17 mouse cellular contexts compared by ENCODE assay signal in the genomic region with DNA sequence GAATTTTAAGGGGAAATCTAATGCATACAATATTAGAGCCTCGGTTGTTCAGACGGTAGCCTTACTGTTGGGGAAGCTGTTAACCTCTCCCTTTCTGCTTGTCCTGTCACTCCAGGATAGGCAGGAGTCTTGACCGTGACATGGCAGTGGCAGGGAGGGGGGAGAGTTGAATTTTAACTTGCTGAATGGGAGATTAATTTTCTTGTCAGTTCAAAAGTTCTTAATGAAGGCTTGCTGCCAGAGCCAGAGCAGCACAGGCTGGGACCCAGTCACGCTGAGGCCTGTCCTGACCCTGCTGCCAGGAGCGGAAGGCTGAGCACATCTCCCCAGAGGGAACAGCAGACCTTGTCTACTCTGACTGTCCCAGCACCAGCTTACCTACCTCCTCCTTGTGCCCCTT. TPM values are rescaled to one million over a fixed set of nuclear protein-coding genes. Genes with fewer than 3 reads are reported as not detected.
DNase-seq lines count a peak whose midpoint lies in the region; ATAC-seq and TF ChIP-seq lines count a peak whose summit lies in the region.
"Had no signal": no experiment of that assay in that cellular context is flagged by ENCODE, and none has a peak within 500 bp of the region (broad histone marks: within the 10 kb centered on the region; RNA-seq: fewer than 3 reads in every experiment).

No protein-coding gene starts in this region.

- no peak for TF ChIP-seq POLR2A in kidney, adult 2 months (IDR thresholded peaks at IDR 0.05; ENCODE audit: low read depth, low read length)

- TF ChIP-seq CTCF in Patski (IDR thresholded peaks at IDR 0.05), result no peak
- no peak for TF ChIP-seq CTCF in kidney, adult 2 months (conservative IDR thresholded peaks at IDR 0.05; ENCODE audit: insufficient read depth, insufficient read length, low read depth, low read length)

- 38% methylated on average over 5 of the region's 5 CpGs for WGBS in embryonic facial prominence, embryonic 10.5 days
- WGBS in kidney, adult 2 months, result 13% methylated on average over 5 of the region's 5 CpGs
- WGBS in hindbrain, embryonic 11.5 days, result 31% methylated on average over 5 of the region's 5 CpGs

- no peaks in the 10 kb centered on the region for H3K27me3 ChIP-seq in Patski
- H3K27me3 ChIP-seq in embryonic facial prominence, embryonic 10.5 days (replicated peaks; ENCODE audit: low read depth, poor library complexity, severe bottlenecking), result no peaks in the 10 kb centered on the region
- H3K27me3 ChIP-seq in kidney, adult 2 months (replicated peaks; ENCODE audit: control insufficient read depth, insufficient read depth, low read length), result no peaks in the 10 kb centered on the region
- H3K27me3 ChIP-seq in hindbrain, embryonic 11.5 days (ENCODE audit: control insufficient read depth, insufficient read depth, low read length), result no peaks in the 10 kb centered on the region
- H3K27me3 ChIP-seq: neural tube, embryonic 13.5 days had no signal

- H3K9me3 ChIP-seq in embryonic facial prominence, embryonic 10.5 days, result no peaks in the 10 kb centered on the region
- H3K9me3 ChIP-seq in hindbrain, embryonic 11.5 days (ENCODE audit: control insufficient read depth, low read length), result no peaks in the 10 kb centered on the region
- H3K9me3 ChIP-seq: neural tube, embryonic 13.5 days had no signal

- no peaks in the 10 kb centered on the region for H3K36me3 ChIP-seq in embryonic facial prominence, embryonic 10.5 days (replicated peaks)
- no peaks in the 10 kb centered on the region for H3K36me3 ChIP-seq in kidney, adult 2 months (ENCODE audit: control insufficient read depth, insufficient read depth, low read length)
- no peaks in the 10 kb centered on the region for H3K36me3 ChIP-seq in hindbrain, embryonic 11.5 days (ENCODE audit: control insufficient read depth, insufficient read depth, low read length)
- H3K36me3 ChIP-seq: neural tube, embryonic 13.5 days had no signal

- in situ Hi-C loops in Patski (cut with MboI; ENCODE audit: low pct_unique_long_range_greater_than_20kb), result loop anchor here (5.0 kb wide), 1 partner anchor 165 kb away; no protein-coding TSS in a partner anchor

- POLR2A ChIA-PET in Patski (lab: Charles Lee), result interaction anchor here (0.7 to 0.9 kb wide), 2 partner anchors 8 to 21 kb away, joined by 4 to 5 read pairs; no protein-coding TSS in a partner anchor

- no peak overlapping the region for H3K4me2 ChIP-seq in hindbrain, embryonic 11.5 days (replicated peaks; ENCODE audit: low read depth, low read length)
- H3K4me2 ChIP-seq: neural tube, embryonic 13.5 days had no signal

- peak; percentile 65 for ATAC-seq in Patski
- no peak for ATAC-seq in CD4-positive, CD25-positive, alpha-beta regulatory T cell, adult 4 months
- no peak for ATAC-seq in hindbrain, embryonic 11.5 days (ENCODE audit: low FRiP score)
- ATAC-seq: intestine, postnatal 0 days; midbrain, embryonic 16.5 days had no signal

- H3K4me1 ChIP-seq in embryonic facial prominence, embryonic 10.5 days, result peaks cover 22% of the 10 kb centered on the region
- peaks cover 13% of the 10 kb centered on the region for H3K4me1 ChIP-seq in kidney, adult 2 months (ENCODE audit: control insufficient read depth, insufficient read depth, low read length)
- H3K4me1 ChIP-seq in hindbrain, embryonic 11.5 days (replicated peaks; ENCODE audit: control insufficient read depth, insufficient read depth, low read length), result 0 out of 2 replicates have a peak, but pooled peaks cover 8% of the 10 kb centered on the region

- no peak for DNase-seq in Patski (ENCODE audit: low read depth, low spot score)
- no peak for DNase-seq in embryonic facial prominence, embryonic 10.5 days (ENCODE audit: low spot score)
- DNase-seq in kidney, adult 2 months, result peak; percentile 88
- DNase-seq in kidney, postnatal 4 days, result peak; percentile 50 to 65
- DNase-seq in Muller cell, postnatal 12 days (ENCODE audit: inconsistent ontology term), result no peak
- DNase-seq in layer of hippocampus, adult 18-20 months (ENCODE audit: low spot score in 2 of 2), result no peak
- no peak for DNase-seq in hindbrain, embryonic 11.5 days (ENCODE audit: low spot score)
- DNase-seq: adrenal gland, adult 8-10 months; cerebellum, postnatal 10 days; heart, postnatal 4 days; retina, postnatal 1 day had no signal

- H3K27ac ChIP-seq in embryonic facial prominence, embryonic 10.5 days (replicated peaks), result peak overlapping the region; percentile 24; the same call in 1 of the 2 replicates
- no peak overlapping the region for H3K27ac ChIP-seq in kidney, adult 2 months (ENCODE audit: insufficient read depth, low read depth, low read length)
- H3K27ac ChIP-seq in hindbrain, embryonic 11.5 days (ENCODE audit: low read depth, low read length), result no peak overlapping the region
- H3K27ac ChIP-seq: liver, embryonic 14.5 days; neural tube, embryonic 13.5 days had no signal

- H3K9ac ChIP-seq in hindbrain, embryonic 11.5 days (ENCODE audit: low read depth, low read length), result no peak overlapping the region
- H3K9ac ChIP-seq: liver, embryonic 14.5 days; neural tube, embryonic 13.5 days had no signal

- no peak overlapping the region for H3K4me3 ChIP-seq in embryonic facial prominence, embryonic 10.5 days
- no peak overlapping the region for H3K4me3 ChIP-seq in kidney, adult 2 months (ENCODE audit: insufficient read depth, low read depth, low read length)
- H3K4me3 ChIP-seq in hindbrain, embryonic 11.5 days (ENCODE audit: low read depth, low read length), result no peak overlapping the region
- H3K4me3 ChIP-seq: erythroblast, embryonic 14.5 days; neural tube, embryonic 13.5 days had no signal

- CTCF ChIA-PET in Patski (lab: Charles Lee), result interaction anchor here (0.8 to 1.7 kb wide), 8 partner anchors 9 to 181 kb away, joined by 3 to 5 read pairs (median 4); no protein-coding TSS in a partner anchor

RNA-seq across cellular contexts. Expression of a gene that starts 19.5 kb away (rescaled TPM):
- polyA plus RNA-seq in Patski (2021), result 26.1 TPM
- 108 and 110 TPM in 2 replicates for polyA plus RNA-seq in embryonic facial prominence, embryonic 10.5 days (2016; fragmentation: Nextera tagmentation; extraction: Ambion mirVana)
- polyA plus RNA-seq in kidney, adult 2 months (2012; rRNA removed), result 0.14 and 0.33 TPM in 2 replicates
- polyA plus RNA-seq in CD4-positive, CD25-positive, alpha-beta regulatory T cell, adult 4 months (2017; shearing (Covaris generic)), result 1 to 10 TPM; 1.7 to 4.8 TPM
- total RNA-seq in layer of hippocampus, adult 18-20 months (2021), result under 1 TPM; 0.15 to 0.40 TPM
- 103 and 141 TPM in 2 replicates for polyA plus RNA-seq in hindbrain, embryonic 11.5 days (2014; fragmentation: Nextera tagmentation; extraction: Ambion mirVana)

RNA-seq across cellular contexts. Expression of a gene that starts 20.6 kb away (rescaled TPM):
- 56.8 TPM for polyA plus RNA-seq in Patski (2021)
- polyA plus RNA-seq in embryonic facial prominence, embryonic 10.5 days (2016; fragmentation: Nextera tagmentation; extraction: Ambion mirVana), result 6.7 TPM in 2 replicates
- 11.2 and 11.4 TPM in 2 replicates for polyA plus RNA-seq in kidney, adult 2 months (2012; rRNA removed)
- under 1 TPM; 0.11 to 0.38 TPM for polyA plus RNA-seq in CD4-positive, CD25-positive, alpha-beta regulatory T cell, adult 4 months (2017; shearing (Covaris generic))
- total RNA-seq in layer of hippocampus, adult 18-20 months (2021), result 10 to 100 TPM; 11.2 to 11.9 TPM
- 5.2 and 7.2 TPM in 2 replicates for polyA plus RNA-seq in hindbrain, embryonic 11.5 days (2014; fragmentation: Nextera tagmentation; extraction: Ambion mirVana)
- polyA plus RNA-seq: erythroblast, embryonic 14.5 days had no signal

Comparison
In these comparisons a context has a peak if more than half of its experiments do, and no peak if none do; other contexts are left out.
1. DNase-seq: peak in kidney, adult 2 months (single experiment) and kidney, postnatal 4 days (2 of 2); none in Patski (single experiment), embryonic facial prominence, embryonic 10.5 days (single experiment), Muller cell, postnatal 12 days (single experiment), layer of hippocampus, adult 18-20 months (0 of 2) and hindbrain, embryonic 11.5 days (single experiment).